In genomic region chr6:146005129-146005886, GRCm38 (mm10) we compare ENCODE assay signal across 18 mouse cellular contexts.
DNase-seq lines count a peak whose midpoint lies in the region; ATAC-seq lines count a peak whose summit lies in the region.
"Had no signal": no experiment of that assay in that cellular context is flagged by ENCODE, and none has a peak within 500 bp of the region (broad histone marks: within the 10 kb centered on the region; RNA-seq: fewer than 3 reads in every experiment).

No protein-coding gene starts in this region.

- DNase-seq in CD4-positive helper T cell, adult 2 months (ENCODE audit: low read depth, low spot score): peak; percentile 37
- DNase-seq in naive thymus-derived CD4-positive, alpha-beta T cell, adult 2 months (ENCODE audit: low read depth): peak; percentile 62
- no peak for DNase-seq in cerebellum, postnatal 25 days
- no peak for DNase-seq in retina, embryonic 14.5 days (ENCODE audit: low spot score)
- DNase-seq: adrenal gland, adult 8-10 months; cerebellum, adult 8-10 months; heart, postnatal 14 days; kidney, adult 18-20 months; liver, embryonic 13.5 days; lung, adult 2 months; lung, postnatal 36 days; right cerebral cortex, postnatal 25 days; spleen, adult 18-20 months; thymus, postnatal 25 days had no signal

- peak; percentile 56 for ATAC-seq in CD4-positive, CD25-positive, alpha-beta regulatory T cell, adult 4 months
- peak; percentile 55 for ATAC-seq in granulocyte monocyte progenitor cell, adult 5-6 weeks (replicated peaks; ENCODE audit: poor library complexity, severe bottlenecking)
- no peak for ATAC-seq in erythroblast, adult 5-6 weeks (replicated peaks; ENCODE audit: low FRiP score, poor library complexity, severe bottlenecking)
- ATAC-seq: Patski had no signal

Comparison
In these comparisons a context has a peak if more than half of its experiments do, and no peak if none do; other contexts are left out.
1. DNase-seq: peak in CD4-positive helper T cell, adult 2 months (single experiment) and naive thymus-derived CD4-positive, alpha-beta T cell, adult 2 months (single experiment); none in cerebellum, postnatal 25 days (0 of 2) and retina, embryonic 14.5 days (single experiment).